Mouse (Mus musculus): ENCODE data around the gene Rgs13.
A peak's percentile ranks its signal among the peaks of the same experiment; 100 is the strongest.
"Not testable (repeated sequence)": the region's sequence is repeated elsewhere in the genome, so short reads cannot be mapped to it uniquely, and the experiment has no call there.

Rgs13 gene

GRCm38 (mm10) chr1:144152184-144152525, 25.0 kb downstream of the Rgs13 start:
- no peak for ATAC-seq (ENCODE audit: low TSS enrichment)

DNA sequence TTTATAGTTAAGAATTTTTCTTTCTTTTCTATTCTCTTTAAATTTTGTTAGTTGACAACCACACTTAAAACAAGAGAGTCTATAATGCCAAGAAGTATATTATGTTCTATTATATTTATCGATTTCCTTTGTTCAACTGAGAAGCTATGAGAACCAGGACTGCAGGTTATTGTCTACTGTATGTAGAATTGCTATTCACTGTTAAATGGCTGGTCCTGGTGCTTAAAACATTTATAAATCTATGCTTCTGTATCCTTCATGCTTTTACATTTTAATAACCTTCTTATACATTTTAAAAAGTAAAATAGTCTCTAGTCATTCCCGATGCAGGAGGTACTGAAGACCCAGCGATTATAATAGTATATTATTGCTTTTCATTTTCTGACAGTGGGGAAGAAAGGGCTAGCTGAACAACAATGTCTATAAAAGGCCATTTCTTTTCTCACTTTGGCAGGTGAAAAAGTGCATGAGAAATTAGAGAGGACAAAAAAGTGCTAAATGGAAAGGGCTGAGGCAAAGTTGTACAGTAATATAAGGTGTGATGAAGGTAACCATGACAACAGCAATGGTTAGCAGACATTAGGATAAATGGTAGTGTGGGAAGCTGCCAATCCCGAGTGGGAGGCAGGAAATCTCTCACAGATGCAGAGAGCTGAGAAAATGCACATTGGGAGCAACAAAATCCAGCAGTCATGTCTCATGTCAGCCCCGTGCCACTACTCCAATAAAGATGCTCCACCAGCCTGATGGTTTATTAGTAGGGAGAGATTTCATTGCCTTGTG, 25.6 kb downstream of the Rgs13 start:
- ATAC-seq (ENCODE audit: low TSS enrichment): peak; percentile 79

GRCm38 (mm10) chr1:144149997-144150396, 27.2 kb downstream of the Rgs13 start:
- ATAC-seq (ENCODE audit: low TSS enrichment): no peak

GRCm38 (mm10) chr1:144141398-144141797, 35.8 kb downstream of the Rgs13 start:
- not testable (repeated sequence) for ATAC-seq (ENCODE audit: low TSS enrichment)

- no peak for ATAC-seq (ENCODE audit: low TSS enrichment)
Observed at GRCm38 (mm10) chr1:144139847-144140246, 37.3 kb downstream of the Rgs13 start.

- ATAC-seq (ENCODE audit: low TSS enrichment): peak; percentile 100
Observed at GRCm38 (mm10) chr1:144127965-144128364, 49.2 kb downstream of the Rgs13 start.

DNA sequence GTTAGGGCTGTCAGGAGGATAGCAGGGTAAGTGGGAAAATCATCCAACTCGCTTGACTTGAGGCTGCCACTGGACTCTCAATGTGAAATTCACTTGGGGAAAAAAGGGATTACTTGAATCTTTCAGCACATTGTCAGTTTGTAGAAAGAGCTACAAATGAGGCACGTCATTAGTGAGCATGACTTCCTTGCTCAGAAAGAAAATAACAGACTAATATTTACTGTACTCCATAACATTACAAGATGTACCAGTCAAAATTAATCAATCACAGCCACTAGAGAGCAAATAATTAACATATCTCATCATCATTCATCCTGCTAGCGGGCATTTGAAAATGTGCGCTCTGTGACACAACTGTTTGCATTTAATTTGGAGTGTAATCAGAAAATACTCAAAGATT, 57.1 kb downstream of the Rgs13 start:
- no peak for ATAC-seq (ENCODE audit: low TSS enrichment)

- peak; percentile 70 for ATAC-seq (ENCODE audit: low TSS enrichment)
Observed at GRCm38 (mm10) chr1:144119456-144119855, 57.7 kb downstream of the Rgs13 start.

DNA sequence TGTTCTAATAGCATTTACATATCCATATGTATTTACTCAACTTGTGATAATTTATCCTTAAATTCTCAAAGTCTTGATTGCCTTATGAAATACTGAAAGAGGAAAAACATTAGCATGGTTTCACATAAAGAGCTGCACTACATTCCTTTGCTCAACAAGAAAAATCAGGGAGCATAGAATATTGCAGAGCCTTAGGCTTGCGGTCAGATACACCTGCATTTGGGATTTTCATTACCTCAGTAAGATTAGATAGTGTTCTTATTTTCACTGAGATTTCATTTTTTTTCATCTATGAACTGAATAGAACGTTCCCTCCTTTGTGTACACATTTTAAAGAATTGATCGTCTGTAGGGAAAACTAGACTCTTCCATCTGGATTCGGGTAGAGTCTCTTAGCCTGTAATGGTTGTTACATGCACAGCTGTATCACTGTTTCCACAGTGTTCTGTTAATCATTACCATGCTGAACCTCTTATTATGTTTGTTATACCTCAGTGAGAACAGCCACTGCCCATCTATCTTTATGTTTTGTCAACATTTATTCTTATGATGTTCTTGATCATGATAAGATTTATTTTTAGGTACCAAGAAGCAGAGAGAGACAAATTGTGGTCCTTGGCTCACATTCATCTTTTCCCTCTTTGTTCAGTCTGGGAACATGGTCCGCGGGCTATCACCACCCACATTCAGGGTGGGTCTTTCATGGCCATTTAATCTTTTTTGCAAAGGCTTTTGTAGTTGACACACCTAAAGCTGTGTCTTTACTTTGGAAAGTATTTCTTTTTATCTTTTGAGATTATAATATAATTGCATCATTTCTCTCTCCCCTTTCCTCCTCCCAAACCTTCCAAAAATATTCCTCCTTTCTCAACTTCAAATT, 61.1 kb downstream of the Rgs13 start:
- ATAC-seq (ENCODE audit: low TSS enrichment): no peak

- ATAC-seq (ENCODE audit: low TSS enrichment): peak; percentile 80
Observed at GRCm38 (mm10) chr1:144113438-144114074, 63.6 kb downstream of the Rgs13 start.

GRCm38 (mm10) chr1:144112946-144113345, 64.2 kb downstream of the Rgs13 start:
- ATAC-seq (ENCODE audit: low TSS enrichment): no peak

GRCm38 (mm10) chr1:144098587-144099258, 78.4 kb downstream of the Rgs13 start:
- no peak for ATAC-seq (ENCODE audit: low TSS enrichment)

GRCm38 (mm10) chr1:144090410-144090809, 86.8 kb downstream of the Rgs13 start:
- no peak for ATAC-seq (ENCODE audit: low TSS enrichment)
